Mouse (Mus musculus): ENCODE data around the gene Lrrc17.
"Not testable (repeated sequence)": the region's sequence is repeated elsewhere in the genome, so short reads cannot be mapped to it uniquely, and the experiment has no call there.

The Lrrc17 gene

GRCm38 (mm10) chr5:21608311-21609304 lies 65.2 kb downstream of the Lrrc17 start:
- DNase-seq (ENCODE audit: low read depth), result peak; percentile 58

GRCm38 (mm10) chr5:21610996-21611395 lies 67.6 kb downstream of the Lrrc17 start:
- DNase-seq (ENCODE audit: low read depth), result no peak

GRCm38 (mm10) chr5:21614299-21614698 lies 70.9 kb downstream of the Lrrc17 start:
- not testable (repeated sequence) for DNase-seq (ENCODE audit: low read depth)

- no peak for DNase-seq (ENCODE audit: low read depth)
Measured at GRCm38 (mm10) chr5:21616450-21617009, 73.2 kb downstream of the Lrrc17 start.

Data from fibroblast of lung, adult 2 months (primary cell).